8 mouse cellular contexts compared by ENCODE assay signal in genomic region chr8:95488698-95489332, GRCm38 (mm10). TPM values are rescaled to one million over a fixed set of nuclear protein-coding genes. Genes with fewer than 3 reads are reported as not detected.
DNase-seq lines count a peak whose midpoint lies in the region; ATAC-seq and TF ChIP-seq lines count a peak whose summit lies in the region.

No protein-coding gene starts in this region.

- peak overlapping the region; percentile 93 for H3K4me3 ChIP-seq in embryonic facial prominence, embryonic 13.5 days
- peak overlapping the region; percentile 89 for H3K4me3 ChIP-seq in limb, embryonic 15.5 days
- H3K4me3 ChIP-seq in midbrain, postnatal 0 days (ENCODE audit: low read depth, low read length): peak overlapping the region; percentile 77

- DNase-seq in 416B (ENCODE audit: low read depth): peak; percentile 75
- DNase-seq in adrenal gland, postnatal 36 days: peak; percentile 91 to 95
- DNase-seq in heart, adult 8-10 months (ENCODE audit: low spot score): peak; percentile 68
- DNase-seq in kidney, adult 8-10 months: peak; percentile 64 to 73
- DNase-seq in midbrain, postnatal 0 days (ENCODE audit: low spot score): peak; percentile 79
- DNase-seq in spleen, postnatal 10 days (ENCODE audit: low spot score in 2 of 2): peak; percentile 92

- no peaks in the 10 kb centered on the region for H3K9me3 ChIP-seq in embryonic facial prominence, embryonic 13.5 days
- H3K9me3 ChIP-seq in limb, embryonic 15.5 days: no peaks in the 10 kb centered on the region
- no peaks in the 10 kb centered on the region for H3K9me3 ChIP-seq in midbrain, postnatal 0 days (ENCODE audit: low read length)

- WGBS in embryonic facial prominence, embryonic 13.5 days: under 1% methylated on average over 32 of the region's 42 CpGs
- WGBS in limb, embryonic 15.5 days: 4% methylated on average over 18 of the region's 42 CpGs
- WGBS in midbrain, postnatal 0 days: 3% methylated on average over 8 of the region's 42 CpGs

- peak; percentile 76 for TF ChIP-seq CTCF in midbrain, postnatal 0 days (IDR thresholded peaks at IDR 0.05)

- ATAC-seq in embryonic facial prominence, embryonic 13.5 days (ENCODE audit: insufficient number of reproducible peaks, insufficient read depth, low FRiP score, low TSS enrichment, low read depth): peak; percentile 86
- peak; percentile 88 for ATAC-seq in limb, embryonic 15.5 days (ENCODE audit: insufficient number of reproducible peaks, low FRiP score, low TSS enrichment, low read depth)
- ATAC-seq in midbrain, postnatal 0 days (ENCODE audit: low FRiP score): peak; percentile 90

- peak overlapping the region; percentile 93 for H3K4me2 ChIP-seq in embryonic facial prominence, embryonic 13.5 days
- H3K4me2 ChIP-seq in limb, embryonic 15.5 days: peak overlapping the region; percentile 60
- peak overlapping the region; percentile 90 for H3K4me2 ChIP-seq in midbrain, postnatal 0 days (ENCODE audit: low read depth, low read length, poor library complexity, severe bottlenecking)

- H3K4me1 ChIP-seq in embryonic facial prominence, embryonic 13.5 days: peaks cover 11% of the 10 kb centered on the region
- H3K4me1 ChIP-seq in limb, embryonic 15.5 days: peaks cover 22% of the 10 kb centered on the region
- H3K4me1 ChIP-seq in midbrain, postnatal 0 days (ENCODE audit: insufficient read depth, low read length): peaks cover 5% of the 10 kb centered on the region; the same call in 1 of the 2 replicates

- H3K9ac ChIP-seq in embryonic facial prominence, embryonic 13.5 days: peak overlapping the region; percentile 97
- H3K9ac ChIP-seq in limb, embryonic 15.5 days: peak overlapping the region; percentile 96
- peak overlapping the region; percentile 94 for H3K9ac ChIP-seq in midbrain, postnatal 0 days (replicated peaks; ENCODE audit: low read length, poor library complexity, severe bottlenecking)

- H3K27me3 ChIP-seq in embryonic facial prominence, embryonic 13.5 days: no peaks in the 10 kb centered on the region
- no peaks in the 10 kb centered on the region for H3K27me3 ChIP-seq in limb, embryonic 15.5 days
- H3K27me3 ChIP-seq in midbrain, postnatal 0 days (ENCODE audit: insufficient read depth, low read length): no peaks in the 10 kb centered on the region

- no peak overlapping the region for H3K27ac ChIP-seq in embryonic facial prominence, embryonic 13.5 days
- H3K27ac ChIP-seq in limb, embryonic 15.5 days: no peak overlapping the region
- peak overlapping the region; percentile 58 for H3K27ac ChIP-seq in midbrain, postnatal 0 days (ENCODE audit: low read depth, low read length)

- peaks cover 30% of the 10 kb centered on the region for H3K36me3 ChIP-seq in embryonic facial prominence, embryonic 13.5 days
- peaks cover 29% of the 10 kb centered on the region for H3K36me3 ChIP-seq in limb, embryonic 15.5 days
- H3K36me3 ChIP-seq in midbrain, postnatal 0 days (ENCODE audit: insufficient read depth, low read length): peaks cover 3% of the 10 kb centered on the region

RNA-seq across cellular contexts. Expression of gene Csnk2a2, which starts 1.0 kb away (rescaled TPM):
- total RNA-seq in adrenal gland, postnatal 36 days (2021): 10 to 100 TPM; 74.0 to 87.9 TPM
- polyA plus RNA-seq in embryonic facial prominence, embryonic 13.5 days (2015; fragmentation: Nextera tagmentation; extraction: Ambion mirVana): 13.5 and 14.6 TPM in 2 replicates
- total RNA-seq in heart, adult 8-10 months (2022): 10 to 100 TPM; 17.3 to 30.2 (median 28.7) TPM
- polyA plus RNA-seq in limb, embryonic 15.5 days (2015; fragmentation: Nextera tagmentation; extraction: Ambion mirVana): 11.1 and 11.8 TPM in 2 replicates
- 19.8 and 28.1 TPM in 2 replicates for total RNA-seq in midbrain, postnatal 0 days (2014; rRNA removed)
- 8.1 and 9.6 TPM in 2 replicates for polyA plus RNA-seq in midbrain, postnatal 0 days (2015; fragmentation: Nextera tagmentation; extraction: Ambion mirVana)

RNA-seq across cellular contexts. Expression of gene Ccdc113, which starts 45.1 kb away (rescaled TPM):
- under 1 TPM in 1 of 2 experiments, not detected in 1; 0.86 TPM for total RNA-seq in adrenal gland, postnatal 36 days (2021)
- 0.21 and 0.74 TPM in 2 replicates for polyA plus RNA-seq in embryonic facial prominence, embryonic 13.5 days (2015; fragmentation: Nextera tagmentation; extraction: Ambion mirVana)
- total RNA-seq in heart, adult 8-10 months (2022): not detected
- polyA plus RNA-seq in limb, embryonic 15.5 days (2015; fragmentation: Nextera tagmentation; extraction: Ambion mirVana): 0.52 and 0.89 TPM in 2 replicates
- 3.2 and 4.0 TPM in 2 replicates for total RNA-seq in midbrain, postnatal 0 days (2014; rRNA removed)
- 2.7 and 4.0 TPM in 2 replicates for polyA plus RNA-seq in midbrain, postnatal 0 days (2015; fragmentation: Nextera tagmentation; extraction: Ambion mirVana)

RNA-seq across cellular contexts. Expression of gene Cfap20, which starts 54.1 kb away (rescaled TPM):
- 10 to 100 TPM; 33.1 to 44.8 TPM for total RNA-seq in adrenal gland, postnatal 36 days (2021)
- 156 and 166 TPM in 2 replicates for polyA plus RNA-seq in embryonic facial prominence, embryonic 13.5 days (2015; fragmentation: Nextera tagmentation; extraction: Ambion mirVana)
- 10 to 100 TPM; 19.8 to 24.3 (median 20.8) TPM for total RNA-seq in heart, adult 8-10 months (2022)
- 122 and 128 TPM in 2 replicates for polyA plus RNA-seq in limb, embryonic 15.5 days (2015; fragmentation: Nextera tagmentation; extraction: Ambion mirVana)
- total RNA-seq in midbrain, postnatal 0 days (2014; rRNA removed): 71.9 and 80.4 TPM in 2 replicates
- 119 and 129 TPM in 2 replicates for polyA plus RNA-seq in midbrain, postnatal 0 days (2015; fragmentation: Nextera tagmentation; extraction: Ambion mirVana)
